Mouse (Mus musculus): ENCODE measurements around the gene Chd2. TPM values are rescaled to one million over a fixed set of nuclear protein-coding genes. Genes with fewer than 3 reads are reported as not detected.

The Chd2 gene
- polyA plus RNA-seq, 1 experiment, result 48.6 TPM

GRCm38 (mm10) chr7:73548051-73548450 lies 6.4 kb upstream of the Chd2 start:
- peaks cover 11% of the 10 kb centered on the region for H3K4me1 ChIP-seq (ENCODE audit: control insufficient read depth, insufficient read depth, insufficient read length)
- no peak overlapping the region for H3K27ac ChIP-seq (ENCODE audit: insufficient read depth, low read length)

DNA sequence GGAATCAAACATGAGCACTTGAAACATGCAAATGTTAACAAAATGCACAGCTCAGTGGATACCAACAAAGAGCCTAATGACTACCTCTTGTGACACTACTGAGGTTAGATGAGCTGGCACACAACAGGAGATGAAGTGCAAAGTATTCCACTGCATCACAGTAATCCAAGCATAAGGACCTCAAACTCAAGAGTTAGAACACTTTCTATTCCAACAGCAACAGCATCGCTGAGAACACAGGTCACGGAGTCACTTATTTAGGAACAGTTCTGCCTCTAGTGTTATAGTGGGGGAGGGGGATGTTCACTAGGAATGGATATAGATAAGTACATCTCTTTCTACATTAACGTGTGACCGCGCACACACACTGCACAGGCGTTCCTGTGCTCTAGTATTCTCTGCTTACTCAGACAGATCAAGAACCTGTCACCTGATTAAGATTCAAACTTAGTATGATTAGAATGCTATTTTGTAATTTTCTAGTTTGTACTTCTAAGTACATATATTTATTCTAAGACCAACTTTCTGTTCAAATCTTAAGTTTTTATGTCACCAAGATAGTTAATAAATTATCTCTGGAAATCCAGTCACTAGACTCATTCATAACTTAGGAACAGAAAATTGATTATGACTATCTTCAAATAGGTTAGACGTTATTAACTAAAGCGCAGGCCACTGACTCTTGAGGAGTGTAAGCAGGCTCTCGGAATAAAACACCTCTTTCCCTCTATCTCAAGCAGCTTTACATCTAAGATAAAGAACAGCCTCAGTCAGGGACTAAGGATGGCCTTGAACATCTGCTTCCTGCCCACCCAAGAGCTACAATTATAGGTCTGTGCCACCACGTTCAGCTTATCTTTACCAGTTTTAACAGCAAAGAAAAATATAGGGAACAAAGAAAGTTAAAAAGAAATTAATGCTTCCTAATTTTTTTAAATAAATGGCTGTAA lies 5.2 kb upstream of the Chd2 start:
- no peak for DNase-seq (ENCODE audit: low read depth in 1 of 2, low spot score in 2 of 2)
- Histone ChIP-seq H3K27ac (ENCODE audit: insufficient read depth, low read length) (no peak overlapping the region; the same call in 1 of the 2 replicates), H3K4me1 (ENCODE audit: control insufficient read depth, insufficient read depth, insufficient read length) (peaks cover 7% of the 10 kb centered on the region), H3K4me3 (ENCODE audit: extremely low read depth, insufficient read depth, insufficient read length) (no peak overlapping the region), H3K27me3 (ENCODE audit: control insufficient read depth, insufficient read depth, low read length) (no peaks in the 10 kb centered on the region), H3K36me3 (ENCODE audit: control insufficient read depth, insufficient read depth, low read length) (peaks cover 21% of the 10 kb centered on the region)
- 36% methylated on average over 10 of the region's 10 CpGs for WGBS
- TF ChIP-seq CTCF (IDR thresholded peaks at IDR 0.05; ENCODE audit: extremely low read depth, insufficient read depth, insufficient read length, insufficient replicate concordance), result no peak
- no peak for TF ChIP-seq POLR2A (IDR thresholded peaks at IDR 0.05; ENCODE audit: low read depth, low read length)

More at GRCm38 (mm10) chr7:73548051-73548450, 6.4 kb upstream of the Chd2 start:
- DNase-seq (ENCODE audit: low read depth in 1 of 2, low spot score in 2 of 2), result no peak
- Histone ChIP-seq H3K27me3 (ENCODE audit: control insufficient read depth, insufficient read depth, low read length) (no peaks in the 10 kb centered on the region), H3K4me3 (ENCODE audit: extremely low read depth, insufficient read depth, insufficient read length) (no peak overlapping the region), H3K36me3 (ENCODE audit: control insufficient read depth, insufficient read depth, low read length) (peaks cover 22% of the 10 kb centered on the region)
- 64% methylated on average over 2 of the region's 2 CpGs for WGBS
- TF ChIP-seq POLR2A (IDR thresholded peaks at IDR 0.05; ENCODE audit: low read depth, low read length) (no peak), CTCF (IDR thresholded peaks at IDR 0.05; ENCODE audit: extremely low read depth, insufficient read depth, insufficient read length, insufficient replicate concordance) (no peak)

GRCm38 (mm10) chr7:73545004-73545403 lies 3.4 kb upstream of the Chd2 start:
- Histone ChIP-seq H3K27me3 (ENCODE audit: control insufficient read depth, insufficient read depth, low read length) (no peaks in the 10 kb centered on the region), H3K4me3 (ENCODE audit: extremely low read depth, insufficient read depth, insufficient read length) (no peak overlapping the region), H3K27ac (ENCODE audit: insufficient read depth, low read length) (no peak overlapping the region; the same call in 1 of the 2 replicates), H3K4me1 (ENCODE audit: control insufficient read depth, insufficient read depth, insufficient read length) (peaks cover 7% of the 10 kb centered on the region), H3K36me3 (ENCODE audit: control insufficient read depth, insufficient read depth, low read length) (peaks cover 23% of the 10 kb centered on the region)
- TF ChIP-seq CTCF (IDR thresholded peaks at IDR 0.05; ENCODE audit: extremely low read depth, insufficient read depth, insufficient read length, insufficient replicate concordance) (no peak), POLR2A (IDR thresholded peaks at IDR 0.05; ENCODE audit: low read depth, low read length) (no peak)
- WGBS, result 73% methylated on average over 4 of the region's 4 CpGs
- DNase-seq (ENCODE audit: low read depth in 1 of 2, low spot score in 2 of 2), result no peak

DNA sequence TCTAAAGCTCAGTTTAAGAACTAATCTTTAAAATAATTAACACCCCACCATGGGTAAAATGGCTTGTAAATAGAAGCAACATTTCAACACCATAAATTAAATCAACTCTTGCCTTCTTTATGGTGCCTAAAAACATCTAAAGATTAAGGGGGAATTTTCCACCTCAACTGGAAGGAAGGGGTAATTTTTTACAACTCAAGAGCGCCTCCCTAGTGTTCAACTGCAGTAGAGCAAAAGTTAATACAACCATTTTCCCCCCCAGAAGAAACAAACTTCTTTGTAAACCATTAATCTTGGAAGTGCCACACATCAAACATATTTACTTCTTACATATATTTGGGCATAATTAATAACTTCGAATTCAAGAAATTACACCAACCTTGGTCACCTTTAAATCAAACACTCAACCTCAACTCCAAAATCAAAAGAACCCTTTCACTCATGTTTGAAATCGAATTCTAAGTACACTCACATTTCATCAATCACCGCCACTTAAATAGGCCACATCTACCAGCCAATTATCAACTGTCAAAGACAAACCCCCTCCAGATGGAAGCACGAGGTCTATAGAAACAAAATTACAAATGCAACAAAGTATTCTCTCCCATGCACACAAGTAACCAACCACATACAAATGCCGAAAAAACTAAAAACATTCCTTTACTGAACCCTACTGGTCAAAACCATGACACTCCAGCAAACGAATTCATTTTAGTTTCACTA lies 662 bp upstream of the Chd2 start:
- TF ChIP-seq CTCF (IDR thresholded peaks at IDR 0.05; ENCODE audit: extremely low read depth, insufficient read depth, insufficient read length, insufficient replicate concordance) (no peak), POLR2A (IDR thresholded peaks at IDR 0.05; ENCODE audit: low read depth, low read length) (no peak)
- Histone ChIP-seq H3K36me3 (ENCODE audit: control insufficient read depth, insufficient read depth, low read length) (peaks cover 11% of the 10 kb centered on the region), H3K4me1 (ENCODE audit: control insufficient read depth, insufficient read depth, insufficient read length) (peaks cover 7% of the 10 kb centered on the region), H3K27me3 (ENCODE audit: control insufficient read depth, insufficient read depth, low read length) (no peaks in the 10 kb centered on the region), H3K27ac (ENCODE audit: insufficient read depth, low read length) (no peak overlapping the region), H3K4me3 (ENCODE audit: extremely low read depth, insufficient read depth, insufficient read length) (no peak overlapping the region)
- 88% methylated on average over 7 of the region's 7 CpGs for WGBS
- DNase-seq (ENCODE audit: low read depth in 1 of 2, low spot score in 2 of 2), result no peak

GRCm38 (mm10) chr7:73541079-73541390 lies 595 bp downstream of the Chd2 start:
- H3K27me3 ChIP-seq (ENCODE audit: control insufficient read depth, insufficient read depth, low read length), result no peaks in the 10 kb centered on the region
- H3K4me1 ChIP-seq (ENCODE audit: control insufficient read depth, insufficient read depth, insufficient read length), result no peaks in the 10 kb centered on the region; the same call in none of the 2 replicates
- no peak for DNase-seq (ENCODE audit: low read depth in 1 of 2, low spot score in 2 of 2)
- no peak for TF ChIP-seq CTCF (IDR thresholded peaks at IDR 0.05; ENCODE audit: extremely low read depth, insufficient read depth, insufficient read length, insufficient replicate concordance)
- TF ChIP-seq POLR2A (IDR thresholded peaks at IDR 0.05; ENCODE audit: low read depth, low read length), result no peak
- H3K36me3 ChIP-seq (ENCODE audit: control insufficient read depth, insufficient read depth, low read length), result peaks cover 11% of the 10 kb centered on the region
- H3K4me3 ChIP-seq (ENCODE audit: extremely low read depth, insufficient read depth, insufficient read length), result peak overlapping the region; percentile 64; the same call in 1 of the 2 replicates
- under 1% methylated on average over 4 of the region's 4 CpGs for WGBS
- H3K27ac ChIP-seq (ENCODE audit: insufficient read depth, low read length), result peak overlapping the region; percentile 85; the same call in 1 of the 2 replicates

DNA sequence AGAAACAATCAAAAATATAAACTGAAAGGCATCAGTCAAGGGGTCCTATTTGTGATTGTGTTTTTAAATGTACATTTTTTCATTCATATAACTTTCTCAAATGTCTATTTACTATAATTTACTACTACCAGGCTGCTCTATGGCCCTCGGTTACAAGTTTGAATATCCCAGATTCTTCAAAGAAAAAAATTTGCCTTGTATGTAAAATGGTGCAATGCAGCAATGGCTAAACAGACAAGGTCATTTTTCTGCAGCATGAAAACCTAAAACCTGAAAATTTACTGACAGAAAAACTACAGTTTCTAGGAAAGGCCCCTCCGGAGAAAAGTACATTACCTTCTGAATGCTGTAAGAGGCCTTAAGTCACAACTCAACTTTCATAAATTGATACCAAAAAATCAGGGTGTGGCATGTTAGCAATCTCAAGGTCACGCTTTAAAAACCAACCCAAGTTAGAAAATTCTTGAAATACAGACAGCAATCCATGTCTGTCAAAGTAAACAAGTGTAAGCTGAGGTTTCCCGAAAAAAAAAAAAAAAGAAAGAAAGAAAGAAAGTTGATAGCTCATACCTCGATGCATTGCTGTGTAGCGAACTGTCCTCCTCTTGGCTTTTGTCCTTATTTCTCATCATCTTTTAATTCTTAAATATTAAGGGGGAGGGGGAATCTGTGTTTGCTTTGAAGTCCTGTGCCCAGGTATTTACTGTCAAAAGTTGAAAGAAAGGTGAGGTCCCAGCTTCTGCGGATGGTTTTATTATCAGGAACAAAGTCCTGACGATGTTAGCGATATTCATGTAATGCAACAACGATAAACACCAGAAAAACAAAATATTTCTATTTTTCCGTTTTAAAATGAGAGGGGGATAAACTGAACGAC lies 1.2 kb downstream of the Chd2 start:
- H3K4me1 ChIP-seq (ENCODE audit: control insufficient read depth, insufficient read depth, insufficient read length), result peaks cover 2% of the 10 kb centered on the region; the same call in 1 of the 2 replicates
- H3K4me3 ChIP-seq (ENCODE audit: extremely low read depth, insufficient read depth, insufficient read length), result peak overlapping the region; percentile 64
- H3K36me3 ChIP-seq (ENCODE audit: control insufficient read depth, insufficient read depth, low read length), result peaks cover 11% of the 10 kb centered on the region
- no peaks in the 10 kb centered on the region for H3K27me3 ChIP-seq (ENCODE audit: control insufficient read depth, insufficient read depth, low read length)
- no peak for DNase-seq (ENCODE audit: low read depth in 1 of 2, low spot score in 2 of 2)
- H3K27ac ChIP-seq (ENCODE audit: insufficient read depth, low read length), result peak overlapping the region; percentile 85
- TF ChIP-seq CTCF (IDR thresholded peaks at IDR 0.05; ENCODE audit: extremely low read depth, insufficient read depth, insufficient read length, insufficient replicate concordance) (no peak), POLR2A (IDR thresholded peaks at IDR 0.05; ENCODE audit: low read depth, low read length) (no peak)
- under 1% methylated on average over 12 of the region's 12 CpGs for WGBS
